Mouse (Mus musculus): ENCODE results near the gene Emp3.
"Not testable (repeated sequence)": the region's sequence is repeated elsewhere in the genome, so short reads cannot be mapped to it uniquely, and the experiment has no call there.

Emp3 gene

DNA sequence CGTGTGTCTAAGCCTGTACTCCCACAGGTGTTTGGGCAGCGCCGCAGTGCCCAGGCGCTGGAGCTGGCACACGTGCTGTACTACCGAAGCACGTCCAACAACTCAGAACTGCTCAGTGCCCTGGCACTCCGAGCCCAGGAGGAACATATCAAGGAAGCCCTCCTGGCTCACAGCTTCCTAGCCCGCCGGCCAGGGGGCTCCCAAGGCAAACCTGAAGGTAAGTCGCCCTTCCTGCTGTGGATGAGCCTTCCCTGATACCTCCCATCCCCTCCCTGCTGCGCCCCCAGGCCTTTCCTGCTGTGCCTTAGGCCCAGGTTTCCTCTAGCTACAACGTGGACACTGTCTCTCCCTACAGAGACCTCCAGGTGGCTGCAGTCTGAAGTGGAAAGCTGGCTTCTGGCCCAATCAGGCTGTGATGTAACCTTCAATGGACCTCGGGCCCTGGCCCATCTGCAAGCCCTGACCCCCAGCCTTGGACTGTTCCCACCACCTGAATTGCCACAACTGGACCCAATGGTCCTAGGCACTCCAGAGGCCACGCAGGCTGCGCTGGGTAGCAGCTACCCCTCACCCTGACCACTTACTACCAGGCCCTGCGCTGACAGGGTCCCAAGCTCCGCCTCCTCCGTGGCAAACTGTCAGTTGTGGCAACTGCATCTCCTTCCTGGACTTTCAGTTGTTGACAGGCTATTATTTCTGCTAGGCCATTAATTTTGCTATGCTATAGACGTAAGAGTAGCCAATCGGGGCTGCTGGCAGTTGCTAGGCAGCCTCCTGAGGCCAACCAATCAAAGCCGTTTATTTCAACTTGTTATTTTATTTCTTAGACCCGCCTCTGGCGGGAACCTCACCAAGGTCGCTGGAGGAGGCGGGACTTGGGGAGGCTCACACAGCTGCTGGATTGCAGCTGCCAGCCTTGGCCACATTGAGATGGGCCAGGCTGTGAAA lies 4.9 kb downstream of the Emp3 start:
- DNase-seq (ENCODE audit: low read depth) = peak; percentile 90

GRCm38 (mm10) chr7:45915011-45915410 lies 6.2 kb downstream of the Emp3 start:
- no peak for DNase-seq (ENCODE audit: low read depth)

GRCm38 (mm10) chr7:45914067-45914466 lies 7.1 kb downstream of the Emp3 start:
- no peak for DNase-seq (ENCODE audit: low read depth)

DNA sequence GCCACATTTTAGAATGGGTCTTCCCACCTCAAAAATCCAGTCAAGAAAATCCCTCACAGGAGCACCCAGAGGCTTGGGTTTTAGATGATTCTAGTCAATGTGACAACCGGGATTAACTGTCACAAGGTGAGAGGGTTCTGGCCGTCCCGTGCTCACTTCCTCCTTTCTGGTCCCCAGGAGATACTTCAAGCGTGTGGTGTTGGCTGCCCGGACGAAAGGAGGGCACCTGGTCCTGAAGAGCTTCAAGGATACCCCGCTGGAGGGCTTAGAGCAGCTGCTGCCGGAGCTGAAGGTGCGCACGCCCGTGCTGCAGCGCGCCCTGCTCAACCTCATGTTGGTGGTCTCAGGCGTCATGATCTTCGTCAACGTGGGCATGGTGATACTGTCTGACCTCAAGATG lies 12.1 kb downstream of the Emp3 start:
- no peak for DNase-seq (ENCODE audit: low read depth)

GRCm38 (mm10) chr7:45908384-45908783 lies 12.8 kb downstream of the Emp3 start:
- DNase-seq (ENCODE audit: low read depth) = no peak

GRCm38 (mm10) chr7:45906622-45907021 lies 14.6 kb downstream of the Emp3 start:
- DNase-seq (ENCODE audit: low read depth) = no peak

GRCm38 (mm10) chr7:45902481-45903002 lies 18.7 kb downstream of the Emp3 start:
- DNase-seq (ENCODE audit: low read depth) = no peak

DNA sequence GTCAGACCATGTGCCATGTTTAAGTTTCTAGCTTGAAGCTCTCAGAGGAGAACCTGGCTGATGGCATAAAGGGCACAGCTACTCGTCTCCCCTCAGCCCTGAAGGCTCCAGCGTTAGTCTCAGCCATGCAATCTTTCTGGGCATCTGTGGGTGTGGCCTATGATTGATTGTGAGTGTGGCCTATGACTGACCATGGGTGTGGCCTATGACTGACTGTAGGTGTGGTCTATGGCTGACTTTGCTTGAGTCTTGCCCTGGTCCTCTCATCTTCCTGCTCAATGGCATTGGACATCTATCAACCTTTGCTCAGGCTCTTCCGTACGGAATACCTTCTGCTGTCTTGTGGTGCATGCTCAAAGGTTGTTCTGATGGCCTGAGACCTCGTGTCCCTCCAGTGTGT lies 19.6 kb downstream of the Emp3 start:
- peak; percentile 62 for DNase-seq (ENCODE audit: low read depth)

DNA sequence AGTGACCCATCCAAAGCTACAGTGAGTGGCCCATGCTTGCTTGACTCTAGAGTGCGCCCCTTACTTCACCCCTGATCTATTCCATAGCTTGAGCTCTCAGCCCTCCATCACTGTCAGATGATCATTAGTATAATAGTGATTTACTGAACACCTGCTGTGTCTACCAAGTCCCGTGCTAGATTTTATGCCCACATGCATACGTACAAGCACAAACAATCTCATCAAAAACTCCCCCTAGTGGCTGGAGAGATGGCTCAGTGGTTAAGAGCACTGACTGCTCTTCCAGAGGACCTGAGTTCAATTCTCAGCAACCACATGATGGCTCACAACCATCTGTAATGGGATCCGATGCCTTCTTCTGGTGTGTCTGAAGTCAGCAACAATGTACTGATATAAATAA lies 23.1 kb downstream of the Emp3 start:
- peak; percentile 59 for DNase-seq (ENCODE audit: low read depth)

GRCm38 (mm10) chr7:45897258-45897757 lies 23.9 kb downstream of the Emp3 start:
- DNase-seq (ENCODE audit: low read depth) = peak; percentile 69

- peak; percentile 98 for DNase-seq (ENCODE audit: low read depth)
Observed at GRCm38 (mm10) chr7:45896517-45897257, 24.5 kb downstream of the Emp3 start, which contains the start of the genes Syngr4 and Tmem143. Gene Syngr4 (minus strand): TSS chr7:45896714. Gene Tmem143 (plus strand): TSS chr7:45896941.

DNA sequence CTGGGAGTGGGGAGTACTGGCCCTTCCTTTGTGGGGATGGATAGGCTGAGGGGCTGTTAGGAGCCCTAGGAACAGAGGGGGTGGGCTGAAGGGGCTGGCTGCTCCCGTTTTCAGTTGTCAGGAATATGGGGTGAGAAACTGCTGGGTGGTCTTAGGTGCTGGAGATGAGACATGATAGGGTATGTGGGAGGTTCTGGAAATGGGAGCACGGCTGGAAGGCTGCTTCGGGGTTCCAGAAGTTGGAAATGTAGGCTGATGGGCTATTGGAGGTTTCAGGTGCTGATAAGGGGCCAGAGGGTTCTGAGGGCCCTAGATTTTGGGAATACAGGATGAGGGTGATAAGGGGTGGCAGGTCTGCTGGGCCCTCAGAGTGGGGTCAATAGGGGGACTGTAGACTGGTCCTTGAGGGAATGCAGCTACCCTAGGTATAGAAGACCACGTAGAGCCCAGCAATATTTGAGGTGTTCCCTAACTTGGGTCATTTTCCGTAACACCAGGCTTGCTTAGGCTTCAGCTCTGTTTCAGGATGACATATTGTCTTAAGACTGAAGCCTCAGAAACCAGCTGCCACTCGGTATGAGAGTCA lies 25.2 kb downstream of the Emp3 start:
- no peak for DNase-seq (ENCODE audit: low read depth)

- no peak for DNase-seq (ENCODE audit: low read depth)
Observed at GRCm38 (mm10) chr7:45892651-45893050, 28.6 kb downstream of the Emp3 start.

DNA sequence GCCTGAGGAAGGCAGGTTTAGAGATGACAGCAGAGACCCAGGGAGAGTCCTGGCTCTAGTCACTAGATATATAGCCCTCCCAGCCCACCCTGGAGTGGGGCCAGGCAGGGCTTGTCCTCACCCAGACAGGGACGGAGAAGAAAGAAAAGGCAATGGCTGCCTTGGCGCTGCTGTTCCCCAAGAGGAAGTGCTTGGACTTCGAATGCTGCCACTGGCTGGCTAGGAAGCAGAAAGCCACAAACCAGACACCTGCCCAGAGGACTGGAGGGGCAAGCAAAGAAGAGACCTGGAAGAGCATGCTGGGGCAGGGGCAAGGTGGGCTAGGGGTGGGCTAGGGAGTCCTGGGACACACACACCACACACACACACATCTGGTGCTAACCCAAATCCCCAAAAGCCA lies 34.0 kb downstream of the Emp3 start:
- DNase-seq (ENCODE audit: low read depth) = no peak

DNA sequence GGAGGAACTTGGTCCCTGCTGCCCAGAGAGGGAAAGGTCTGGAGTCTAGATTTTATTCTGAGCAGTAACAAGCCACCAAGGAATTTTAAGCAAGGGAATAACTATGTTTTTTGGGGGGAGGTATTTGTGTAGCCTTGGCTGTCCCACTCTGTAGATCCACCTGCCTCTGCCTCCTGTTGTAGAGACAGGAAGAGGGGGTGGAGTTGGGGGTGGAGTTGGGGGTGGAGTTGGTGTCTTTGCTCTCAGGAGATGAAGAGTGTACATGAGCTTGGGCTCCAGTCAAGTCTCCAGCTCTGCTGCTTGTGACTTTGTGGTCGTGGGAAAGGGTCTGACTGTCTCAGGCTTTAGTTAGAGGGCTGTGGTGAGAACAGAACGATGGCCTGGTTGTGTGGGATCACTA lies 40.2 kb downstream of the Emp3 start:
- DNase-seq (ENCODE audit: low read depth) = no peak

DNA sequence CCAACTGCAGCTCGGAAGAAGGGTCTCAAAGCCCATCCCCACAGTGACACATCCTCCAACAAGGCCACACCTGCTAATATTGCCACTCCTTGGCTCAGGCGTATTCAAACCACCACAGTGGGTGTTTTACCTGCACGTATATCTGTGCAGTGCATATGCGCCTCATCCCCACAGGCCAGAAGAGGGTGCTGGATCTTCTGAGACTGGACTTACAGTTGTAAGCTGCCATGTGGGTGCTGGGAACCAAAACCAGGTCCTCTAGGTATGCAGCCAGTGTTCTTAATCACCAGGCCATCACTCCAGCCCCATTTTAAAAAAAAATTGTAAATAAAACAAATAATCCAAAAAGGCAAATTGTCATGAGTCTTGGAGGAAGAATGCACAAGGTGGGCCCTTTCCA lies 40.7 kb downstream of the Emp3 start:
- no peak for DNase-seq (ENCODE audit: low read depth)

- DNase-seq (ENCODE audit: low read depth) = not testable (repeated sequence)
Observed at GRCm38 (mm10) chr7:45878278-45878677, 42.9 kb downstream of the Emp3 start, which contains the start of gene Grin2d. Gene Grin2d (minus strand): TSS chr7:45878378.

DNA sequence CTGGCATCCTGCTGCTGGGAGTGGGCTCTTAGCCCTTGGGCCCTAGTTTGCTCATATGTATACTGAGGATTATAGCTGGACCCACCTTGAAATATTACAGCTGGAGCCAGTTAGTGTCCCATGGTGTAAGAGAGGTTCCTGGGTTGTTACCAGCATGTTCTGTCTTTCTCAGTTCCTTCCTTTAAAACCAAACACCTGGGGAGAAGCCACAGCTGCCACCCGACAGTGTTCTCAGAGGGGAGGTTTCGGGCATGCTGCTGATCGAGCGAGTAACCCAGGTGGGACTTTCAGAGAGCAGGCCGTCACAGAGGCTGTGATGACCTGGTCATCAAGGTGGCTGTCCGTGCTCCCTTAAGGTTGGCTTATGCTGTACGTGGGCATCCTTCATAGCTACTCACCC lies 44.3 kb downstream of the Emp3 start:
- DNase-seq (ENCODE audit: low read depth) = no peak

DNA sequence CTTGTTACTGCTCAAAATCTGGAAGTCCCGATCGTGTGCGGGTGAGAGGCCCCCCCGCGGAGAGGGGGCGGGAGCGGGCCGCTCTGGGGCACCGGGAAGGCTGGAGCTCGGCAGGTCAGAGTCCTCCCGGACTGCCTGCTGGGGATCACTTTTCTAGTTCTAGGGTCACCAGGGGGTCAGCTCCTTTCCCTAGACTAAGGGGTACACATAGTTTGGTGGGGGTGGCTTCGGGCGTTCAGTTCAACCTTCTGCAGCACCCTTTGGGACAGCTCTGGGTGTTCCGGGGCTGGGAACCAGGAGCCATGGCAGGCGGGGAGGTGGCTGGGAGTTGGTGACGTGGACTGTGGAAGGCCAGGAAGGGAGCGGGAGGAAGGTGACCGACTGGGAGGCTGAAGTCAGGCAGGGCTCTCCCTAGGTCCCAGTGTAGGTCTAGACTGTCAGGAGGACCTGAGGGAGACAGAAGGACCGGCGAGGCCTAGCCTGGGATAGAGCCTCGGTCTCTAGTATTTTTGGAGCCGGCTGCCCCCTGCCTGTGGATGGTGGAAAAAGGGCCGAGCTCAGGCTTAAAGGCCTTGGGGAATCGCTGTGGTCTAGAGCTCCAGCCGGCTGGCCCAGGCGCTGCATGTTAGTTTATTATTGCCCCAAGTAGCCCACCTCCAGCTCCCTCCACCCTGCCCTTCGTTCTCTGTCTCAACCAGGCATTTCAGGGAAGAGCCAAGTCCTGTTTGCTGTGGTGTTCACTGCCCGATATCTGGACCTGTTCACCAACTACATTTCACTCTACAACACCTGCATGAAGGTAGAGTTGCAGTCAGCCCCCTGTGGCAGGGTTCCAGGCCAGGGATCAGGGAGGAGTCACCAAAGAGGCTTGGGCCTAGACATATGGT lies 47.9 kb downstream of the Emp3 start:
- DNase-seq (ENCODE audit: low read depth) = peak; percentile 71

GRCm38 (mm10) chr7:45872624-45873023 lies 48.6 kb downstream of the Emp3 start, which contains the start of gene Kdelr1:
Gene Kdelr1 (plus strand): TSS chr7:45872772.
- peak; percentile 95 for DNase-seq (ENCODE audit: low read depth)

Data from NIH3T3 (cell line).